Mouse (Mus musculus) liver, embryonic 15.5 days (tissue): ENCODE data around the gene Ankrd11. TPM values are rescaled to one million over a fixed set of nuclear protein-coding genes. Genes with fewer than 3 reads are reported as not detected.

Experiments
- ATAC-seq: fragments of 200-750 bp; cut with Nextera tagmentation; 2 replicates; pipeline ENCODE4 v1.8.0; 2017; ENCODE audit warnings: moderate number of reproducible peaks, mild to moderate bottlenecking, moderate library complexity; ENCODE audit not compliant: insufficient read depth
- H3K27ac ChIP-seq: fragments of 300-500 bp; sonication (generic); replicated peaks from 2 replicates; pipeline ENCODE4 v1.5.1; 2015; ENCODE audit warnings: mild to moderate bottlenecking, inconsistent platforms
- H3K27me3 ChIP-seq: fragments of 300-500 bp; sonication (generic); 2 replicates; pipeline ENCODE4 v1.6.1; 2015; ENCODE audit warnings: mild to moderate bottlenecking, inconsistent platforms
- H3K36me3 ChIP-seq: fragments of 300-500 bp; sonication (generic); replicated peaks from 2 replicates; pipeline ENCODE4 v1.6.1; 2015; ENCODE audit warnings: moderate library complexity, mild to moderate bottlenecking, inconsistent platforms
- H3K4me1 ChIP-seq: fragments of 300-500 bp; sonication (generic); replicated peaks from 2 replicates; pipeline ENCODE4 v1.6.1; 2015; ENCODE audit warnings: inconsistent platforms
- H3K4me2 ChIP-seq: fragments of 300-500 bp; sonication (generic); 2 replicates; pipeline ENCODE4 v1.6.1; 2015; ENCODE audit warnings: moderate library complexity, mild to moderate bottlenecking, inconsistent platforms
- H3K4me3 ChIP-seq: fragments of 300-500 bp; sonication (generic); replicated peaks from 2 replicates; pipeline ENCODE4 v1.5.1; 2015; ENCODE audit warnings: mild to moderate bottlenecking, inconsistent platforms
- H3K9ac ChIP-seq: fragments of 300-500 bp; sonication (generic); 2 replicates; pipeline ENCODE4 v1.6.1; 2015; ENCODE audit warnings: moderate library complexity, mild to moderate bottlenecking, inconsistent platforms
- H3K9me3 ChIP-seq: fragments of 300-500 bp; sonication (generic); replicated peaks from 2 replicates; pipeline ENCODE4 v1.6.1; 2016; ENCODE audit warnings: inconsistent platforms
- WGBS: fragments of 180-500 bp; shearing (Covaris S2); methylation state at CpG from one replicate; pipeline ENCODE4 v1.1.7; 2015; ENCODE audit warnings: mixed read lengths; ENCODE audit not compliant: insufficient replicate concordance; 5-methylcytosine and 5-hydroxymethylcytosine counted together
- polyA plus RNA-seq: library from polyadenylated mRNA; unstranded; fragments of >200 nt; fragmentation: Nextera tagmentation; extraction: Ambion mirVana; gene quantifications from 2 replicates; pipeline ENCODE4 v1.2.1, GENCODE M21; 2015

Ankrd11 gene
- polyA plus RNA-seq, 1 experiment from 2014 or later, result 18.1 TPM

DNA sequence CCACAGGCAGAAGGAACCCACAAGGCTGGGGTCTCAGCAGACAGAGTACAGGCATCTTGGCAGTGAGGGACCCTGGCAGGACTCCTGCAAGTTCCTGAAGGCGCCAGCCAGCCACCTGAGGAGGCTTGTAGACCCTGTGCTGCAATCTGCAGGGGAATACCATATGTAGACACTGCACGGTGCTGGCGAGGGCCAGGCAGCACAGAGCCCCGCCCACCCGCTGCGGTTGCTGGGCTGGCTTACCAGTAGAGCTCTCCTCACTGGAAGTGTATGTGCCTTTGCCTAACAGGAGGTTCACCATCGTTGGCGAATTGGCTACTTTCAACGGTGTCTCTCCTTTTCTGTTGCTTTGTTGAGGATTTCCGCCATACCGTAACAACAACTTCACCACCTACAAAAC lies 145.8 kb downstream of the Ankrd11 start:
- ATAC-seq, result no peak
- no peaks in the 10 kb centered on the region for H3K9me3 ChIP-seq
- 94% methylated on average over 11 of the region's 11 CpGs for WGBS
- no peak overlapping the region for H3K27ac ChIP-seq
- H3K4me2 ChIP-seq, result no peak overlapping the region
- no peak overlapping the region for H3K9ac ChIP-seq
- H3K27me3 ChIP-seq, result no peaks in the 10 kb centered on the region
- peaks cover 87% of the 10 kb centered on the region for H3K36me3 ChIP-seq
- peaks cover 8% of the 10 kb centered on the region; the same call in 1 of the 2 replicates for H3K4me1 ChIP-seq
- no peak overlapping the region for H3K4me3 ChIP-seq

DNA sequence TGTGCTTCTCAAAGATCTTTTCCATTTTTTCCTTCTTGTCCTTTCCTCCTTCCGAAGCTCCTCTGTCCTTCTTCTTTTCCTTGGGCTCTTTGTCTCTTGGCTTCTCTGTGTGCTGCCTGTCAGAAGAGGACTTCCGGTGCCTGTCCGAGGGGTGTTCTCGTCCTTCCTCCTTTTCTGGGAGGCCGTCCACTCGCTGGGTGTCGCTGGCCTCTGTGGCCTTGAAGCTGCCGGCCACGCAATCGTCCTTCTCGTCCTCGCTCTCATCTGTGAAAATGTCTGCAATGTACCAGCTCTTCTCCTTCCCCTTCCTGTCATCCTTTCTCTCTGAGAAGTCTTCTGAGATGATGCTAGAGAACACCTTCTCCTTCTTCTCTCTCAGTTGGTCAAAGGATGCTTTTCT lies 148.6 kb downstream of the Ankrd11 start:
- ATAC-seq, result no peak
- H3K4me3 ChIP-seq, result no peak overlapping the region
- H3K27ac ChIP-seq, result no peak overlapping the region
- peaks cover 99% of the 10 kb centered on the region for H3K36me3 ChIP-seq
- no peaks in the 10 kb centered on the region for H3K9me3 ChIP-seq
- no peak overlapping the region for H3K9ac ChIP-seq
- WGBS, result 75% methylated on average over 12 of the region's 12 CpGs
- no peak overlapping the region for H3K4me2 ChIP-seq
- peaks cover 5% of the 10 kb centered on the region; the same call in 1 of the 2 replicates for H3K4me1 ChIP-seq
- H3K27me3 ChIP-seq, result no peaks in the 10 kb centered on the region

DNA sequence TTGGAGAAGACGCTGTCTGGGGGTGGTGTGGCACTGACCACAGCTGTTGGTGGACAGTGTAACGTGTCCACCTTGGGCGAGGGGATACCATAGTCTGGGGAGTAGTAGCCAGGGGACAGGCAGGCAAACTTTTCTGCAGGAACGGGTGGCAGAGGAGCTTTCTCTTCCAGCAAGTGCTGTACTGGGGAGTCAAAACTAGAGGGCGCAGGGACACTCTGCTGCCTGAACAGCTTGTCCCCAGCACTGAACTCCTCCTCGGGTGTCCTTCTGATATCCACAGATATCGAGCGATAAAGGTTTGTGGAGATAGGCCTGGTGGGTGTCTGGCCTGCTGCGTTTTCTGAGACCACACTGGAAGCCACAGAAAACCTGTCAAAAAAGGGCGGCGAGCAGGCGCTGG lies 150.6 kb downstream of the Ankrd11 start:
- Histone ChIP-seq H3K9me3 (no peaks in the 10 kb centered on the region), H3K36me3 (peaks cover 99% of the 10 kb centered on the region), H3K9ac (no peak overlapping the region), H3K27me3 (no peaks in the 10 kb centered on the region), H3K4me2 (no peak overlapping the region), H3K27ac (no peak overlapping the region), H3K4me1 (no peaks in the 10 kb centered on the region), H3K4me3 (no peak overlapping the region)
- 78% methylated on average over 12 of the region's 12 CpGs for WGBS
- ATAC-seq, result no peak

DNA sequence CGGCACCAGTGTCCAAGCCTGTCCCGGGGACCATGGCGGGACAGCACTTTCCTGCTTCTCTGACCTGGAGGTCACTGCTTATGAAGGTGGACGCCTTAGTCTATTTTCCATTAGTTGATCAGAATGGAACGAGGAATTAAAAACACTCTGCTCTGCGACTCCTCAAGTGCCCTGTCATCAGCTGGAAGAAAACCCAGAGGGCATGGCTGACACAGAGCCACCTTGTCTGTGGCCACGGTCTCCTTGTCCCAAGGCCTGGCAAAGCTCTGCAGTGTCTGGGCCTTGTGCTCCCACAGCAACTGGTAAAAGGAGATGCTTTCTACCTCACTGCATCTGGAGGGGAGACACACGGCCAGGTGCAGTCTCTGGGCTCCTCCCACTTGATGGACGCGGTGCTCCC lies 158.4 kb downstream of the Ankrd11 start:
- no peak for ATAC-seq
- Histone ChIP-seq H3K4me3 (no peak overlapping the region), H3K27ac (no peak overlapping the region), H3K4me1 (no peaks in the 10 kb centered on the region), H3K9ac (no peak overlapping the region), H3K4me2 (no peak overlapping the region), H3K9me3 (no peaks in the 10 kb centered on the region), H3K27me3 (no peaks in the 10 kb centered on the region), H3K36me3 (peaks cover 70% of the 10 kb centered on the region)
- WGBS, result 88% methylated on average over 10 of the region's 10 CpGs

DNA sequence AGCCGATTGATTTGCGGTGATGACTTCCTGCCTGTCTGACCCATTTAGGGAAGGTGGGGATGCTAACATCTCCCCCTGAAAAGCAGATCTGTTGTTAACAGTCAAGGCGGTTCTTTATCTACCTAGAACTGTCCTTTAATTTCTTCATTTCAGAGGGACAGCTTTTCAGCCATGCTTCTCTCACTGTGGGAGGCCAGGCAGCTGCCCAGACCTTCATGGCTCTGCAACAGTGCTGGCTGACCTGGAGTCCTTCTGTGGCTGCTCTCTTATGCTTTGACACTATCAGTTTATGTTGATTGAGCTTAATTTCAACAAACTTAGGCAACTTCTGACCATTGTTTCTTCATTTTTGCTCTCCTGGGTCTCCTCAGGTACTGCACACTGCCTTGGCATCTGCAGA lies 161.8 kb downstream of the Ankrd11 start:
- ATAC-seq, result no peak
- H3K36me3 ChIP-seq, result peaks cover 36% of the 10 kb centered on the region
- H3K9ac ChIP-seq, result no peak overlapping the region
- H3K4me3 ChIP-seq, result no peak overlapping the region
- no peaks in the 10 kb centered on the region for H3K27me3 ChIP-seq
- 54% methylated on average over 3 of the region's 3 CpGs for WGBS
- no peaks in the 10 kb centered on the region for H3K4me1 ChIP-seq
- H3K27ac ChIP-seq, result no peak overlapping the region
- H3K4me2 ChIP-seq, result no peak overlapping the region
- no peaks in the 10 kb centered on the region for H3K9me3 ChIP-seq

DNA sequence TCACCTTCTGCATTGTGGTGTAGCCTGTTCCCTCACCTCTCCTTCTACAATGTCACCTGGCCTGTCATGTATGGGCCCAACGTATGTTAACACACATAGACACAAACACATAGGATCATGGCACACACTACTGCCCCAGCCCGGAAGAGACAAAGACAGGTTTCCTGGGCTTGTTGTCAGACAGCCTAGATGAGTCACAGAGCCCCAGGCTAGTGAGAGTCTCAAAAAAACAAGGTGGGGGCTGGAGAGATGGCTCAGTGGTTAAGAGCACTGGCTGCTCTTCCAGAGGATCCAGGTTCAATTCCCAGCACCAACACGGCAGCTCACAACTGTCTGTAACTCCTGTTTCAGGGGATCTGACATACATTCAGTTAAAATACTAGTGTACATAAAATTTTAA lies 163.8 kb downstream of the Ankrd11 start:
- Histone ChIP-seq H3K27me3 (no peaks in the 10 kb centered on the region), H3K4me3 (no peak overlapping the region), H3K4me2 (no peak overlapping the region), H3K9me3 (no peaks in the 10 kb centered on the region), H3K4me1 (no peaks in the 10 kb centered on the region), H3K27ac (no peak overlapping the region), H3K36me3 (peaks cover 16% of the 10 kb centered on the region), H3K9ac (no peak overlapping the region)
- no peak for ATAC-seq
- WGBS, result 66% methylated on average over 3 of the region's 3 CpGs

DNA sequence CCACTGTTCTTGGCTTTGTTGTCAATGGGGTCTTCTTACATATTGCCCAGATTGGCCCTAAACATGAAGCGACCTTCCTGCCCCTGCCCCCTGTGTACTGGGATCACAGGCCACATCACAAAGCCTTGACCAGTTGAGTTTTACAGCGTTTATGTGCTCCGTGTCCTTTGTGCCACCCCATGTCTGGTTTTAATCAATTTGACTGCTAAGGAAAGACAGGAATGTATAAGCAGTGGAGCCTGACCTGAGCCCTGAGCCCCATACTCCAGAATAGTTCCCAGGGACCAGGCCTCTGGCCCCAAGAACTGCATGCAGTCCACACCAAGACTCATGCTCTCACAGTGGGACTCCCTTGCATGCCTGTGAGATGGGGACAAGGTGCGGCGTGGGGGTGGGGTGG lies 166.9 kb downstream of the Ankrd11 start:
- Histone ChIP-seq H3K27ac (no peak overlapping the region), H3K27me3 (no peaks in the 10 kb centered on the region), H3K9me3 (no peaks in the 10 kb centered on the region), H3K4me1 (peaks cover 17% of the 10 kb centered on the region), H3K4me3 (no peak overlapping the region), H3K9ac (no peak overlapping the region), H3K36me3 (no peaks in the 10 kb centered on the region), H3K4me2 (no peak overlapping the region)
- WGBS, result 51% methylated on average over 5 of the region's 5 CpGs
- no peak for ATAC-seq

DNA sequence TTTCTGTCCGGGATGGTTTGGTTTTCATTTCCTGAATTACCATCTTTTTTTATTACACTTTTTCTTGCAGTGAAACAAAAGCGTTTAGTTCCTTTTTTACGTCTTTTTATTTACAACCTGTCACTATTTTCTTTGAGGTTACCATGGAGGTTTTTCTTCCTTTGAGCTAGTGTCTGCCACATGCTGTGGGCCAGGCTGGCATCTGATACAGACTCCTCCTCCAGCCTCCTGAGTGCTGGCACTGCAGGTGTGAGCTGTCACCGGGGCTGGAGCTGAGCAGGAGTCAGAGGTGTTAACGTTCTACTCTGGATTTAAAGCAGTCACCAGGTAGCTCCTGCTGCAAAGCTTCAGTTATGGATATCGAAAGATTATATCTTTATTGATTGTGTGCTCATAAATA lies 168.9 kb downstream of the Ankrd11 start:
- no peak overlapping the region for H3K9ac ChIP-seq
- H3K27me3 ChIP-seq, result peaks cover 2% of the 10 kb centered on the region; the same call in 1 of the 2 replicates
- no peaks in the 10 kb centered on the region for H3K36me3 ChIP-seq
- H3K4me2 ChIP-seq, result no peak overlapping the region
- peaks cover 20% of the 10 kb centered on the region for H3K4me1 ChIP-seq
- WGBS, result 28% methylated on average over 6 of the region's 6 CpGs
- no peaks in the 10 kb centered on the region for H3K9me3 ChIP-seq
- ATAC-seq, result no peak
- H3K27ac ChIP-seq, result no peak overlapping the region
- H3K4me3 ChIP-seq, result no peak overlapping the region

DNA sequence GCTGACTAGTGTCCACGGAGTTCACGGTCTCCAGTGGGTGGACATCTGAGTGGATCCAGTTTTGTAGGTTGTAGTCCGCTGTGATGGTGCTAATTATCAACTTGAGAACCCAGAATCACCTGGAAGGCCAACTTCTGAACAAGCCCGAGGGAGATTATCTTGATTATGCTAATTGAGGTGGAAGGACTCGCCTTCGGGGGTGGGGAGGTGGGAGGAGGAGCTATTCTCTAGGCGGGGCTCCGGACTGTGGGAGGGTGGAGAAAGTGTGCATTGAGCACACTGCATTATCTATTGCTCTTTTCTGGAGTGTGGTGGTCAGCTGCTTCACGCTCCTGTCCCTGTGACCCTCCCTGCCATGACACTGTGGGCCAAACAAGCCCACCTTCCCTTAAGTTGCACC lies 170.4 kb downstream of the Ankrd11 start:
- Histone ChIP-seq H3K36me3 (no peaks in the 10 kb centered on the region), H3K4me2 (0 out of 2 replicates have a peak overlapping the region, but pooled peaks have one; percentile 1), H3K9me3 (no peaks in the 10 kb centered on the region), H3K4me3 (no peak overlapping the region), H3K4me1 (peaks cover 20% of the 10 kb centered on the region), H3K27me3 (peaks cover 3% of the 10 kb centered on the region; the same call in 1 of the 2 replicates), H3K9ac (no peak overlapping the region), H3K27ac (no peak overlapping the region)
- no peak; the same call in 1 of the 2 replicates for ATAC-seq
- 40% methylated on average over 9 of the region's 9 CpGs for WGBS

DNA sequence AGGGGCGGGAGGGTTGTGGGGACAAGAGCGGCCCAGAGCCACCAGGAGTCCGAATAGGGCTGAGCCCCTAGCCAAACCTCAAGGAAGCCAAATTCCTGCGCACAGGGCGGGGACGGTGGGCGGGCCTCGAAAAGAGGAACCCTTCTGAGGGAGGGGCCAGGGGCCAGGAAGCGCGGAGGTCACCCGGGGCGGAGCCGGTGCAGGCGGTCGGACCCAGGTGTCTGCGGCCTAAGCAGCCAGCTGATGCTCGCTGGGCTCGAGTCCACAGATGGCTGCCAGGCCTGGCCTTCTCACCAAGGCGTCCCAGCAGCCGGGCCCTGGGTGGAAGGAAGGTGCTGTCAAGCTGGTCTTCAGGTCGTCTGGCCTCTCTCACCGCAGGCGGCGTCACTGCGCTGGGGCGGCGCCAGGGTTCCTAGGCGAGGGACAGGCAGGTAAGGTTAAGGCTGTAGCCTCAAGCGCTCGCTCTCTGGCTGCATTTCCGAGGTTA lies 171.7 kb downstream of the Ankrd11 start:
- H3K27me3 ChIP-seq, result peaks cover 12% of the 10 kb centered on the region
- H3K4me1 ChIP-seq, result peaks cover 20% of the 10 kb centered on the region
- ATAC-seq, result no peak
- no peak overlapping the region for H3K9ac ChIP-seq
- H3K36me3 ChIP-seq, result no peaks in the 10 kb centered on the region
- H3K27ac ChIP-seq, result no peak overlapping the region
- H3K4me3 ChIP-seq, result peak overlapping the region; percentile 45
- no peaks in the 10 kb centered on the region for H3K9me3 ChIP-seq
- peak overlapping the region; percentile 69 for H3K4me2 ChIP-seq
- WGBS, result 11% methylated on average over 31 of the region's 31 CpGs

DNA sequence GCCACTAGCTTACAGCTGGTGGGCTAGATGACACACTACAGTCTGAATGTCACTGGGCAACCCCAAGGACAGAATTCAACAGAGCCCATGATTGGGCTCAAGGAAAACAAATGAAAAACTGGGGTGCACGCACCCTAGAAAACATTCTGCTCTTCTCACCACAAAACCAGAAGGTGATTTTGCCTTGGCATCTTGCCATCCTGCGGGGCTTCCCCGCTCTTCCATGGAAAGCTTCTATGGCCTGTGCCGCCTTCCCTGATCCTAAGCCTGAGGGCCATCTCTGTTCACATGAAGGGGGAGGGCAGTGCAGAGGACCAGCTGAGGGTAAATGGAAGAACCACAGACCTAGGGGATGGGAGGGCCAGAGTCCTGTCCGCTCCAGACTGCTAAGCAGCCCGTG lies 174.1 kb downstream of the Ankrd11 start:
- H3K27ac ChIP-seq, result no peak overlapping the region
- no peaks in the 10 kb centered on the region for H3K9me3 ChIP-seq
- no peaks in the 10 kb centered on the region for H3K36me3 ChIP-seq
- no peak for ATAC-seq
- H3K27me3 ChIP-seq, result peaks cover 35% of the 10 kb centered on the region
- WGBS, result 76% methylated on average over 6 of the region's 6 CpGs
- H3K9ac ChIP-seq, result no peak overlapping the region
- H3K4me3 ChIP-seq, result no peak overlapping the region
- H3K4me1 ChIP-seq, result peaks cover 20% of the 10 kb centered on the region
- H3K4me2 ChIP-seq, result no peak overlapping the region

DNA sequence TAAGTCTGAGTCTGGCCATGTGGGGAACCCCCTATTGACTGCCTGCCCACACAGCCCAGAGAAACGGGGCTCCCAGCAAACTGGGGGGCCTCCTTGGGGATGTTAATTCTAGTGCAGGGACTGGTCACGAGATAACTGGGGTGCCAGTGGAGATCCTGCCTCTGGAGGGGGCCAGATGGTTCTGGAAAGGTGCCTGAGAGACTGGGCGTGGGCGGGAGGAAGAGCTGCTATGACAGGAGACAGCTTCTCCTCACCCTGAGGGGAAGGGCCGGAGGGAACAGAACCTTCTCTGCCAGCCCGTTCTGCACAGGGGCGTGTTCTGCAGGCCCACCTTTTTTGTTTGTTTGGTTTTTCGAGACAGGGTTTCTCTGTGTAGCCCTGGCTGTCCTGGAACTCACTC lies 175.8 kb downstream of the Ankrd11 start:
- Histone ChIP-seq H3K36me3 (no peaks in the 10 kb centered on the region), H3K27ac (no peak overlapping the region)

More for the DNA sequence above, 175.8 kb downstream of the Ankrd11 start:
- no peak for ATAC-seq
- H3K27me3 ChIP-seq, result peaks cover 36% of the 10 kb centered on the region
- H3K4me3 ChIP-seq, result no peak overlapping the region
- peaks cover 10% of the 10 kb centered on the region for H3K4me1 ChIP-seq
- H3K9ac ChIP-seq, result no peak overlapping the region
- H3K4me2 ChIP-seq, result no peak overlapping the region
- no peaks in the 10 kb centered on the region for H3K9me3 ChIP-seq
- 50% methylated on average over 8 of the region's 8 CpGs for WGBS
